Mouse (Mus musculus) megakaryocyte, embryonic 14.5 days (primary cell): ENCODE measurements around the gene Grap2.

Experiments used
- FLI1 ChIP-seq: IDR thresholded peaks from 2 replicates; pipeline ENCODE4 v1.6.1; 2012; ENCODE audit warnings: low read length, inconsistent platforms, mixed read lengths
- GATA1 ChIP-seq: IDR thresholded peaks from 3 replicates; pipeline ENCODE4 v1.6.1; 2012; ENCODE audit warnings: mixed read lengths, low read length, inconsistent platforms, borderline replicate concordance

GRCm38 (mm10) chr15:80671295-80672252 lies 99.2 kb downstream of the Grap2 start, which contains the start of gene Fam83f:
- no peak for TF ChIP-seq GATA1
- TF ChIP-seq FLI1, result no peak
